Mouse (Mus musculus): ENCODE data around the gene Olfr1330.
"Not testable (repeated sequence)": the region's sequence is repeated elsewhere in the genome, so short reads cannot be mapped to it uniquely, and the experiment has no call there.

The Olfr1330 gene

GRCm38 (mm10) chr4:118888297-118888696, at the start of gene Olfr1330:
Gene Olfr1330 (plus strand): TSS chr4:118888597.
- no peak for DNase-seq (ENCODE audit: low spot score)

- no peak for DNase-seq (ENCODE audit: low spot score)
These were observed 26.6 kb upstream of the Olfr1330 start for GRCm38 (mm10) chr4:118861791-118862190.

GRCm38 (mm10) chr4:118862704-118863103, 25.7 kb upstream of the Olfr1330 start:
- no peak for DNase-seq (ENCODE audit: low spot score)

GRCm38 (mm10) chr4:118864349-118864748, 24.0 kb upstream of the Olfr1330 start, which contains the start of gene Olfr1331:
Gene Olfr1331 (plus strand): TSS chr4:118864649.
- no peak for DNase-seq (ENCODE audit: low spot score)

GRCm38 (mm10) chr4:118867566-118867965, 20.8 kb upstream of the Olfr1330 start:
- DNase-seq (ENCODE audit: low spot score): no peak

GRCm38 (mm10) chr4:118901981-118902380, 13.6 kb downstream of the Olfr1330 start:
- DNase-seq (ENCODE audit: low spot score): no peak

- DNase-seq (ENCODE audit: low spot score): not testable (repeated sequence)
These were observed 29.0 kb downstream of the Olfr1330 start, which contains the start of gene Olfr1329 for GRCm38 (mm10) chr4:118917365-118917764. Gene Olfr1329 (minus strand): TSS chr4:118917465.

GRCm38 (mm10) chr4:118931326-118931725, 42.9 kb downstream of the Olfr1330 start:
- DNase-seq (ENCODE audit: low spot score): not testable (repeated sequence)

- DNase-seq (ENCODE audit: low spot score): no peak
These were observed 50.1 kb downstream of the Olfr1330 start, which contains the start of gene Olfr1328 for GRCm38 (mm10) chr4:118938512-118938911. Gene Olfr1328 (minus strand): TSS chr4:118938612.
